Mouse (Mus musculus) urinary bladder, postnatal 36 days (tissue): ENCODE results near the gene Iqsec1.
A peak's percentile ranks its signal among the peaks of the same experiment; 100 is the strongest.

Source experiments
- DNase-seq, 2 experiments: peaks; one replicate each; pipeline ENCODE4 v3.0.0; 2022; ENCODE audit warnings: low spot score in 2 of 2, mixed read lengths in 1 of 2

The Iqsec1 gene

GRCm38 (mm10) chr6:90620791-90621583 lies 367.5 kb downstream of the Iqsec1 start:
- no peak for DNase-seq

DNA sequence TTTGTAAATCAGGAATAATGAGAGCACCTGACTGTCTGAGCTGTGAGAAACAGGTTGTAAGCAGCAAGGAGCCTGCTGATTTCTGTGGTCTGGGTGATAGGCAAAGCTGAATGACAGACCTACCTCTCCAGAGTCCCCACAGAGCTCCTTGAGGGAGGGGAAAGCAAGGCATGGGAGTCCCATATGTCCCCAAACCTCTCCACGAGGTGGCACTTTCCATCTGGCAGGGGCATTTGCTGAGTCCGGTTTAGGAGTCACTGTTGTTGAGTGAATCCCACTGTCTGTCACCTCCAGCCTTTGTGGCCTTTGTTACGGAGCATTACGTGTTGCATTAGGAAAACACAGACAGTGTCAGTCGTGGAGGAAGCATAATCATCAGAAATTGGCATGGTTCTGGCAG lies 368.5 kb downstream of the Iqsec1 start:
- DNase-seq = no peak

DNA sequence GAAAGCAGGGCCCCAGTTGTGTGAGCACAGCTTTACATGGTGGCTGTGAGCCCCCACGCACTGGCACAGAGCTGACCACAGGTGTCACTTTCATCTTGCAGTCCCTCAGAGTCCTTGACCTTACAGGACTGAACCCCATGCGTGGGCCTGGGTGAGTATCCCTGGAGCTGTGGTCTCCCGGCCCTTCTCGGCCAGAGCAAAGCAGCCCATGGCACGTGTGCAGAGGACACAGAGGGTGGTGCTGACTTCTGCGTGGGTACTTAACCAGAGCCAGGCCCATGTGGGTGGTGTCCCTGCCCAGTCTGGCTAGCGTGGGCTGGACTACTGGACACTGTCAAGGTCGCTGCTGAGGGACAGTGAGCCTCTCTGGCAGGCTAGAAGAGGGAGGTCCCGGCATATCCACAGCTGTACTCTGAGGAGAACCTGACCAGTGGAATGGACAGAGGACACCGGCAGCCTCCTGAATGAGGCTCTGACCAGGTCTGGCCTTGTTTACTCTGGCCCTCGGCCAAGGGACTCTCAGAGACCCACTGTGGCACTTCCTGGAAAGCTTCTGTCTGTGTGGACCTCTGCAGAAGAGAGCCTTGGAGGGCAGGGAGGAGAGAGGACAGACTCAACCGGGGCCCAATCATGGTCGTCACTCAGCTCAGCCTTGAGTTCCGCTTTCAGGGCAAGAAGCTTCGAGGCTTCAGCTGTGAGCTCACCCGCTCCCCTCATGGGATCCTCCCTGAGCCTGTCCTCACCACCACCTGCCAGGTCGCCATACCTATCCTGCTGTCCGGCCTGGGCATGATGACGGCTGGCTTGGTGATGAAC lies 369.5 kb downstream of the Iqsec1 start:
- DNase-seq = no peak

DNA sequence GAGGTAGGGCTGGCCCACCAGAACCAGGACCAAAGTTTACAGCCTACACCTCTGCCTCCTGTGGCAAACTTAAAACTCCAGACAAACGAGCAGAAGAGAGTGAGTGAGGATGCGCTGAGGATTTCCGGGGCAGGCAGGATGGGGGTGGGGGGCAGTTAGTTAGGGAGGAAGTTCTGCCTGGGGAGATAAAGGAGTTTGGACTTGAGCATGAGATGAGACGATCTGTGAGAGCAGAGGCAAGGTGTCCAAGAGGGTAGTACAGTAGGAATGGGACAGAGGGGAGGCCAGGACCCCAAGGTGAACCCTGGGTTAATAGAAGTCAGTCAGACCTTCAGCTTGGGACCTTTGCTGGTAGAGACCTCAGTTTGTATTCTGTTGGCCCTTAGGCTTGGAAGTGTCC lies 370.2 kb downstream of the Iqsec1 start:
- no peak for DNase-seq

DNA sequence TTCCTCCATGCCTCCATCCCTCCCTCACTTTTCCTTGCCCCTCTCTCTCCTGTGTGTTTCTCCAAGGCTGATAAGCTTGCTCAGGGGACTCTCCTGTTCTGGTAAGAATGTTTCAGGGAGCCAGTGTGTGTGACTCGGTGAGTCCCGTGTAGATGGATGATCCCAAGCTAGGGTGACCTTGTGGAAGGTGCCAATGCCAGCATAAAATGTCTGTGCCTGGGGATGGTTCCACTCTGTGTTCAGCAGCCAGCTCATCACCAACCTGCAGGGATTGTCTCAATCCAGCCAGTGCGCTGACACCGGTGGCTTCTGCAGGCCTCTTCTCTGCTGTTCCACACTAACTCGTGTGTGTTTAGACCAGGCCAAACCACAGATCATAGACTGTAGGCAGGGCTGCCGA lies 372.0 kb downstream of the Iqsec1 start:
- DNase-seq = no peak

- DNase-seq = no peak
Measured at GRCm38 (mm10) chr6:90615991-90616390, 372.5 kb downstream of the Iqsec1 start.

DNA sequence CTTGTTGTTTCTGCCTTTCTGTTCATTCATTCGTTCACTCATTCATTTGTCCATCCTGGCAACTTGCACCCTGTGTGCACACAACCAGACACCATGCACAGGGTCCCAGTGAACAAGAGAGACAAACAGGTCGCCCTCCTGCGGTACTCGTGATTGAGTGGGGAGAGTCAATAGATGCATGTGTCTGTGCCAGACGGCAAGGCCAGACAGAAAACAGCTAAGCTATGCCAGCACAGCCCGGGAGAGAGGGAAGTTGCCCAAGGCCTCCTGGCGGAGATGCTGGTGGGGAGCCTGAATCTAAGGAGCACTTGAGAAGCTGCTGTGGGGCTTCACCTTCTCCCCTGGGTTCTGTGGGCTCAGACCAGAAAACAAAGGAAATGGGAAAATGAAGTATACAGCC lies 373.1 kb downstream of the Iqsec1 start:
- no peak for DNase-seq

- no peak for DNase-seq
Measured at GRCm38 (mm10) chr6:90613277-90613676, 375.2 kb downstream of the Iqsec1 start.

GRCm38 (mm10) chr6:90610248-90610647 lies 378.2 kb downstream of the Iqsec1 start:
- no peak for DNase-seq

GRCm38 (mm10) chr6:90608186-90608585 lies 380.3 kb downstream of the Iqsec1 start:
- DNase-seq = no peak

DNA sequence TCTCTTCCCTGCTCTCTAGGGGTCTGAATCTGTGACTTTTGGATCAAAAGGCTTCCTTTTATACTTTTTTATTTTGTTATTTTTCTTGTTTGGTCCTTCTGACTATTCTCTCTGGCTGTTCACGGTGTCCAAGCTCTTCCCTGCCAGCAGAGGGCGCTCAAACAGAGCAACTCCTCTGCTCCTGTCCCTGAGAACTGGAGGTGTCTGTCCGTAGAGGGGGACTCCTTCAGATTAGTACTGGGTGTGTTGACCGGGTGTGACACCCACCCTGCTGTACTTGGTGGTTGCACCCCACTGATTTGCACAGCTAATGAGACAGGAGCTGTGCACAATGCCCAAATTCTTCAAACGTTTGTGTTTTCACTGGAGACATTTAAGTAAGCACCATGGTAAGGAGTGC lies 381.3 kb downstream of the Iqsec1 start:
- peak; percentile 39 to 48 for DNase-seq

- DNase-seq = peak; percentile 39 to 50
Measured at GRCm38 (mm10) chr6:90606538-90606937, 381.9 kb downstream of the Iqsec1 start.
